Mouse (Mus musculus) heart, postnatal 4 days (tissue): ENCODE results near the gene Lmbrd1. TPM values are rescaled to one million over a fixed set of nuclear protein-coding genes. Genes with fewer than 3 reads are reported as not detected.
"Not testable (repeated sequence)": the region's sequence is repeated elsewhere in the genome, so short reads cannot be mapped to it uniquely, and the experiment has no call there.

Experiments
- DNase-seq: peaks from one replicate; pipeline ENCODE4 v3.0.0; 2021
- total RNA-seq, 2 experiments: library from RNA; stranded (reverse); gene quantifications; 2 replicates each; pipeline ENCODE4 v1.2.3; 2021

Gene Lmbrd1
- total RNA-seq, 2 experiments from 2014 or later: 28.8 TPM

- DNase-seq: no peak
Observed at GRCm38 (mm10) chr1:24729784-24730183, 51.4 kb downstream of the Lmbrd1 start.

- DNase-seq: no peak
Observed at GRCm38 (mm10) chr1:24732286-24732685, 53.9 kb downstream of the Lmbrd1 start.

GRCm38 (mm10) chr1:24734866-24735265 is 56.4 kb downstream of the Lmbrd1 start:
- no peak for DNase-seq

GRCm38 (mm10) chr1:24740903-24741302 is 62.5 kb downstream of the Lmbrd1 start:
- DNase-seq: no peak

GRCm38 (mm10) chr1:24741552-24741951 is 63.1 kb downstream of the Lmbrd1 start:
- no peak for DNase-seq

- no peak for DNase-seq
Observed at GRCm38 (mm10) chr1:24743191-24743924, 64.9 kb downstream of the Lmbrd1 start.

GRCm38 (mm10) chr1:24752715-24753114 is 74.3 kb downstream of the Lmbrd1 start:
- DNase-seq: no peak

GRCm38 (mm10) chr1:24758516-24758915 is 80.1 kb downstream of the Lmbrd1 start:
- no peak for DNase-seq

- no peak for DNase-seq
Observed at GRCm38 (mm10) chr1:24766466-24766865, 88.0 kb downstream of the Lmbrd1 start.

- not testable (repeated sequence) for DNase-seq
Observed at GRCm38 (mm10) chr1:24767197-24767596, 88.8 kb downstream of the Lmbrd1 start.

GRCm38 (mm10) chr1:24773642-24774041 is 95.2 kb downstream of the Lmbrd1 start:
- no peak for DNase-seq

GRCm38 (mm10) chr1:24776576-24776975 is 98.1 kb downstream of the Lmbrd1 start:
- no peak for DNase-seq

- no peak for DNase-seq
Observed at GRCm38 (mm10) chr1:24793168-24793567, 114.7 kb downstream of the Lmbrd1 start.

GRCm38 (mm10) chr1:24807971-24808370 is 129.5 kb downstream of the Lmbrd1 start:
- not testable (repeated sequence) for DNase-seq

Other genes with a start within 250 kb of the Lmbrd1 start
- gene Col19a1, start 91.2 kb upstream of the Lmbrd1 start, total RNA-seq: not detected